ENCODE assay signal across 8 mouse cellular contexts in the genomic region with DNA sequence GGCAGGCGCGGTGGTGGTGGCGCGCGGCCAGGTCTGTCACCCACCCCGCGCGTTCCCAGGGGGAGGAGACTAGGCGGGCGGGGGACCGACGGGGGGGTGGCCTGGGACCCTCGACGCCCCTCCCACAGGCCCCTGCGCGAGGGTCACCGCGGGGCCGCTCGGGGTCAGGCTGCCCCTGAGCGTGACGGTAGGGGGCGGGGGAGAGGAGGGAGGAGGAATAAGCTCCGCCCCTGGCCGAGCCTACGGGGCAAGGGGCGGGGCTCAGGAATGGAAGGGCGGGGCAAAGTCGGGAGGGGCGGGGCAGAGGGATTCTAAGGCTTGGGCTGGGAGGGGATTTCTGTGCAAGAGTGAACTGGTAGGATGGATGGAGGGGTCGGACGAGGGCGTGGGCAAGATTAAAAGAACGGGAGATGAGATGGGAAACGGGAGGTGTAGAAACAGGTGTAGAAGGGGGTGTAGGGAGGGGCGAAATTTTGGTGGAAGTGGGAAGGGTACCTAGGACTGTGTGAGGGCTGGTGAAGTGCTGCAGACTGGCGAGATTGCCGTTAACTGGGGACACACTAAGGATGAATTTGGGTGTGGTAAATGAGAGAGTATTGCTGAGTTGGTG. TPM values are rescaled to one million over a fixed set of nuclear protein-coding genes. Genes with fewer than 3 reads are reported as not detected.
A peak's percentile ranks its signal among the peaks of the same experiment; 100 is the strongest.
DNase-seq lines count a peak whose midpoint lies in the region; ATAC-seq and TF ChIP-seq lines count a peak whose summit lies in the region.

No protein-coding gene starts in this region.

- no peaks in the 10 kb centered on the region for H3K9me3 ChIP-seq in forebrain, embryonic 10.5 days
- no peaks in the 10 kb centered on the region for H3K9me3 ChIP-seq in hindbrain, embryonic 13.5 days
- H3K9me3 ChIP-seq in liver, embryonic 12.5 days (replicated peaks), result no peaks in the 10 kb centered on the region

- no peaks in the 10 kb centered on the region for H3K27me3 ChIP-seq in forebrain, embryonic 10.5 days (ENCODE audit: poor library complexity, severe bottlenecking)
- no peaks in the 10 kb centered on the region for H3K27me3 ChIP-seq in hindbrain, embryonic 13.5 days
- peaks cover 10% of the 10 kb centered on the region for H3K27me3 ChIP-seq in liver, embryonic 12.5 days (replicated peaks)

- ATAC-seq in hindbrain, embryonic 13.5 days (ENCODE audit: low FRiP score), result peak; percentile 1
- ATAC-seq in liver, embryonic 12.5 days, result peak; percentile 33
- ATAC-seq in monocyte, adult 5-6 weeks (replicated peaks; ENCODE audit: insufficient number of reproducible peaks, low FRiP score, low TSS enrichment, poor library complexity, severe bottlenecking), result peak; percentile 57

- H3K4me3 ChIP-seq in bone marrow macrophage, adult 2 months (ENCODE audit: insufficient read depth, low read length), result peak overlapping the region; percentile 87
- H3K4me3 ChIP-seq in forebrain, embryonic 10.5 days, result peak overlapping the region; percentile 81
- H3K4me3 ChIP-seq in hindbrain, embryonic 13.5 days, result peak overlapping the region; percentile 86
- H3K4me3 ChIP-seq in liver, embryonic 12.5 days, result peak overlapping the region; percentile 90

- 2% methylated on average over 25 of the region's 38 CpGs for WGBS in forebrain, embryonic 10.5 days
- 2% methylated on average over 29 of the region's 38 CpGs for WGBS in hindbrain, embryonic 13.5 days
- 3% methylated on average over 32 of the region's 38 CpGs for whole genome bisulfite sequencing in liver, embryonic 12.5 days (ENCODE audit: insufficient replicate concordance)

- peak overlapping the region; percentile 57 for H3K4me2 ChIP-seq in hindbrain, embryonic 13.5 days
- peak overlapping the region; percentile 95 for H3K4me2 ChIP-seq in liver, embryonic 12.5 days

- no peak for TF ChIP-seq POLR2A in bone marrow macrophage, adult 2 months (IDR thresholded peaks at IDR 0.05; ENCODE audit: borderline replicate concordance, low read depth, low read length)

- peaks cover 10% of the 10 kb centered on the region for H3K36me3 ChIP-seq in forebrain, embryonic 10.5 days (replicated peaks)
- no peaks in the 10 kb centered on the region for H3K36me3 ChIP-seq in hindbrain, embryonic 13.5 days
- no peaks in the 10 kb centered on the region for H3K36me3 ChIP-seq in liver, embryonic 12.5 days

- DNase-seq in cerebellum, adult 11-12 months, result peak; percentile 84
- no peak for DNase-seq in cerebellum, adult 8-10 months
- peak; percentile 90 for DNase-seq in forebrain, embryonic 10.5 days (ENCODE audit: extremely low spot score, low spot score)
- DNase-seq in testis, postnatal 14 days (ENCODE audit: low spot score), result peak; percentile 92

- H3K9ac ChIP-seq in hindbrain, embryonic 13.5 days, result peak overlapping the region; percentile 88
- H3K9ac ChIP-seq in liver, embryonic 12.5 days, result peak overlapping the region; percentile 79

- peaks cover 3% of the 10 kb centered on the region; the same call in 1 of the 2 replicates for H3K4me1 ChIP-seq in bone marrow macrophage, adult 2 months (ENCODE audit: control insufficient read depth, insufficient read depth, low read length)
- H3K4me1 ChIP-seq in forebrain, embryonic 10.5 days, result peaks cover 50% of the 10 kb centered on the region
- H3K4me1 ChIP-seq in hindbrain, embryonic 13.5 days (replicated peaks), result peaks cover 36% of the 10 kb centered on the region
- H3K4me1 ChIP-seq in liver, embryonic 12.5 days, result peaks cover 52% of the 10 kb centered on the region

- peak overlapping the region; percentile 86 for H3K27ac ChIP-seq in bone marrow macrophage, adult 2 months (ENCODE audit: insufficient read depth, low read depth, low read length)
- H3K27ac ChIP-seq in forebrain, embryonic 10.5 days, result peak overlapping the region; percentile 99
- peak overlapping the region; percentile 99 for H3K27ac ChIP-seq in hindbrain, embryonic 13.5 days
- peak overlapping the region; percentile 94 for H3K27ac ChIP-seq in liver, embryonic 12.5 days

- TF ChIP-seq CTCF in bone marrow macrophage, adult 2 months (IDR thresholded peaks at IDR 0.05; ENCODE audit: low read depth, low read length), result no peak

RNA-seq across cellular contexts. Expression of a gene that starts 19.9 kb away (rescaled TPM):
- polyA plus RNA-seq in bone marrow macrophage, adult 2 months (2012; ENCODE audit: insufficient read depth, insufficient read length, missing spikeins), result 9.0 and 11.3 TPM in 2 replicates
- 15.6 and 18.4 TPM in 2 replicates for polyA plus RNA-seq in forebrain, embryonic 10.5 days (2016; fragmentation: Nextera tagmentation; extraction: Ambion mirVana)
- 18.6 and 20.0 TPM in 2 replicates for polyA plus RNA-seq in hindbrain, embryonic 13.5 days (2015; fragmentation: Nextera tagmentation; extraction: Ambion mirVana)
- polyA plus RNA-seq in liver, embryonic 12.5 days (2016; fragmentation: Nextera tagmentation; extraction: Ambion mirVana), result 3.7 and 3.9 TPM in 2 replicates
- 15.1 to 22.6 TPM (median 15.1 TPM) in 3 replicates for total RNA-seq in monocyte, adult 5-6 weeks (2017)

Comparison
In these comparisons a context has a peak if more than half of its experiments do, and no peak if none do; other contexts are left out.
1. ATAC-seq: peak in every context shown above with its lines; median percentile 57 in monocyte, adult 5-6 weeks; 33 in liver, embryonic 12.5 days; 1 in hindbrain, embryonic 13.5 days.